ENCODE assay signal across 23 mouse cellular contexts in the genomic region with DNA sequence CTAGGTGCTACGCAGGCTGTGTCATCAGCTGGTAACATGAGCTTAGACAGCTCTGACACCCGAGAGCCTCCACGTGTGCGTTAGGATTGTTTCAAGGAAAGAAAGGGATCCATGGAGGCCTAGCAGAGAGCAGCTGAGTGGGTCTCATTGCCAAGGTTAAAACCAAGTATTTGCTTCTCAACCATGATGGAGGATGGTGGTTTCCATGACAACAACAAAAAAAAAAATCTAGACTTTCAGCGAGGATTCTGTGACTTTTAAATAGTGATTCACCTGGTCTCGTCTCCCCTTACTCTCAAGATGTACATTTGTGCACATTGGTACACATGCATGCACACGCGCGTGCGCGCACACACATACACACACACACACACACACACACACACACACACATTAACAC. TPM values are rescaled to one million over a fixed set of nuclear protein-coding genes. Genes with fewer than 3 reads are reported as not detected.
"Had no signal": no experiment of that assay in that cellular context is flagged by ENCODE, and none has a peak within 500 bp of the region (broad histone marks: within the 10 kb centered on the region; RNA-seq: fewer than 3 reads in every experiment).

No protein-coding gene starts in this region.

- H3K4me2 ChIP-seq: limb, embryonic 13.5 days; liver, embryonic 12.5 days; liver, embryonic 15.5 days; lung, embryonic 15.5 days; neural tube, embryonic 12.5 days; neural tube, embryonic 15.5 days; stomach, embryonic 15.5 days had no signal

- H3K27me3 ChIP-seq: limb, embryonic 13.5 days; liver, embryonic 12.5 days; liver, embryonic 15.5 days; lung, embryonic 15.5 days; neural tube, embryonic 12.5 days; neural tube, embryonic 15.5 days; stomach, embryonic 15.5 days had no signal

- H3K4me1 ChIP-seq: liver, embryonic 12.5 days; liver, embryonic 15.5 days; lung, embryonic 15.5 days; stomach, embryonic 15.5 days had no signal

- H3K27ac ChIP-seq: kidney, postnatal 0 days; layer of hippocampus, adult 2 months; limb, embryonic 10.5 days; limb, embryonic 13.5 days; liver, embryonic 12.5 days; liver, embryonic 15.5 days; lung, embryonic 15.5 days; neural tube, embryonic 12.5 days; neural tube, embryonic 15.5 days; stomach, embryonic 15.5 days had no signal

- DNase-seq: kidney, adult 2 months; kidney, postnatal 25 days; layer of hippocampus, adult 9-11 months; liver; lung, adult 18-20 months; lung, postnatal 10 days; lung, postnatal 36 days; right cerebral cortex, adult 18-20 months; right cerebral cortex, postnatal 14 days; right cerebral cortex, postnatal 4 days; thymus, postnatal 25 days had no signal

- ATAC-seq: liver, embryonic 12.5 days had no signal

- H3K4me3 ChIP-seq: layer of hippocampus, adult 2 months; limb, embryonic 10.5 days; limb, embryonic 13.5 days; liver, embryonic 12.5 days; liver, embryonic 15.5 days; lung, embryonic 15.5 days; neural tube, embryonic 12.5 days; neural tube, embryonic 15.5 days; stomach, embryonic 15.5 days had no signal

- H3K9ac ChIP-seq: limb, embryonic 13.5 days; liver, embryonic 12.5 days; liver, embryonic 15.5 days; lung, embryonic 15.5 days; neural tube, embryonic 12.5 days; neural tube, embryonic 15.5 days; stomach, embryonic 15.5 days had no signal

- H3K36me3 ChIP-seq: limb, embryonic 10.5 days; limb, embryonic 13.5 days; liver, embryonic 12.5 days; liver, embryonic 15.5 days; lung, embryonic 15.5 days; neural tube, embryonic 15.5 days; stomach, embryonic 15.5 days had no signal

- H3K9me3 ChIP-seq: limb, embryonic 10.5 days; limb, embryonic 13.5 days; liver, embryonic 12.5 days; liver, embryonic 15.5 days; lung, embryonic 15.5 days; neural tube, embryonic 12.5 days; neural tube, embryonic 15.5 days; stomach, embryonic 15.5 days had no signal

RNA-seq across cellular contexts. Expression of gene Adgra1, which starts 21.3 kb away (rescaled TPM):
- total RNA-seq: megakaryocyte-erythroid progenitor cell, adult 5-6 weeks had no signal
- polyA plus RNA-seq: limb, embryonic 10.5 days; liver, embryonic 15.5 days; lung, embryonic 15.5 days; thymus, postnatal 0 days had no signal

RNA-seq across cellular contexts. Expression of gene Kndc1, which starts 39.2 kb away (rescaled TPM):
- total RNA-seq: megakaryocyte-erythroid progenitor cell, adult 5-6 weeks had no signal
- polyA plus RNA-seq: limb, embryonic 10.5 days; liver, embryonic 15.5 days had no signal
